In the genomic region with DNA sequence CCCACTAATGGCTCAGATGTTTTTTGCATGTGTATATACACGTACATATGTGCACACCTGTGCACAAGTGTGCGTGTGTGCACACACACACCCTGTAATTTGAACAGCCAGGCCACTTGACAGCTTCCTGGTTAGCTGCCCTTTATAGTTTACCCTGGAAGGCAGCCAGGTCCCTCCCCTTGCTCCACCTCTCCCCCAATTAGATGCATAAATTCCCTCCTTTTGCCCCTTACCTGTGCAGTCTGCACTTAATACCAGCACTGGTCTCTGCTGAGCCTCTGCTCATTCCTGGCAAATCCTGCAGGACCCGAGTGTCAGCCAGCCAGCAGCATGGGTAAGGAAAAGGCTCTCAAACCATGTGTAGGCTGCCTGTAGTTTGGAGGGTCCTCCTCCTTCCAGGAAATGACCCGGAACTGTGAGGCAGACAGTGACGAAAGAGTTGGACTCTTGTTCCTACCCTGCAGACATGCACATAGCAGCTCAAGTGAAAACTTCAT, we compare ENCODE assay signal across 12 mouse cellular contexts. TPM values are rescaled to one million over a fixed set of nuclear protein-coding genes. Genes with fewer than 3 reads are reported as not detected.
A peak's percentile ranks its signal among the peaks of the same experiment; 100 is the strongest.
DNase-seq lines count a peak whose midpoint lies in the region; ATAC-seq and TF ChIP-seq lines count a peak whose summit lies in the region.
"Had no signal": no experiment of that assay in that cellular context is flagged by ENCODE, and none has a peak within 500 bp of the region (broad histone marks: within the 10 kb centered on the region; RNA-seq: fewer than 3 reads in every experiment).

A gene (plus strand): TSS at position 228 of the 497 bp plus-strand sequence.

- no peak within 1 kb of the TSS for H3K9ac ChIP-seq in liver, postnatal 0 days (replicated peaks)
- H3K9ac ChIP-seq: limb, embryonic 13.5 days had no signal

- no peak within 1 kb of the TSS for H3K4me3 ChIP-seq in liver, postnatal 0 days (ENCODE audit: low read depth, low read length)
- H3K4me3 ChIP-seq: limb, embryonic 13.5 days had no signal

- H3K36me3 ChIP-seq in liver, postnatal 0 days (replicated peaks; ENCODE audit: insufficient read depth, low read length) = no peaks in the 10 kb centered on the region
- H3K36me3 ChIP-seq: limb, embryonic 13.5 days had no signal

- no peaks in the 10 kb centered on the region for H3K9me3 ChIP-seq in liver, postnatal 0 days (ENCODE audit: low read length)
- H3K9me3 ChIP-seq: limb, embryonic 13.5 days had no signal

- no peak for TF ChIP-seq CTCF in liver, postnatal 0 days (IDR thresholded peaks at IDR 0.05; ENCODE audit: low read depth)

- peak within 1 kb of the TSS; percentile 68 for H3K27ac ChIP-seq in liver, postnatal 0 days (ENCODE audit: low read depth)
- H3K27ac ChIP-seq: limb, embryonic 13.5 days had no signal

- ATAC-seq in liver, postnatal 0 days = peak; percentile 74

- DNase-seq in lung, adult 18-20 months = peak; percentile 74
- no peak for DNase-seq in lung, postnatal 14 days
- DNase-seq in kidney, adult 8-10 months = peak; percentile 71 to 72
- DNase-seq in liver, postnatal 0 days = peak; percentile 58
- DNase-seq in yolk sac, embryonic 10.5 days (ENCODE audit: low spot score) = peak; percentile 79
- no peak for DNase-seq in Muller cell, postnatal 12 days (ENCODE audit: inconsistent ontology term)
- no peak for DNase-seq in ovary, postnatal 14 days (ENCODE audit: low spot score)
- DNase-seq: adrenal gland, postnatal 25 days; cerebellum, adult 8-10 months; right cerebral cortex, adult 18-20 months had no signal

- H3K4me2 ChIP-seq in liver, postnatal 0 days (ENCODE audit: low read depth, low read length) = peak within 1 kb of the TSS; percentile 38; the same call in 1 of the 2 replicates
- H3K4me2 ChIP-seq: limb, embryonic 13.5 days had no signal

- no peaks in the 10 kb centered on the region for H3K27me3 ChIP-seq in liver, postnatal 0 days (ENCODE audit: insufficient read depth, low read length)
- H3K27me3 ChIP-seq: limb, embryonic 13.5 days had no signal

- peak; percentile 47; the same call in 1 of the 2 replicates for TF ChIP-seq EP300 in liver, postnatal 0 days (IDR thresholded peaks at IDR 0.05; ENCODE audit: low read depth)

- H3K4me1 ChIP-seq in liver, postnatal 0 days (ENCODE audit: insufficient read depth) = peaks cover 3% of the 10 kb centered on the region; the same call in 1 of the 2 replicates

- WGBS in liver, postnatal 0 days (ENCODE audit: insufficient replicate concordance) = 39% methylated on average over 5 of the region's 5 CpGs

RNA-seq across cellular contexts. Expression of the gene that starts here (rescaled TPM):
- polyA plus RNA-seq in liver, postnatal 0 days (2015; fragmentation: Nextera tagmentation; extraction: Ambion mirVana) = 35.1 and 39.9 TPM in 2 replicates
- polyA plus RNA-seq: thymus, postnatal 0 days had no signal

Comparison
In these comparisons a context has a peak if more than half of its experiments do, and no peak if none do; other contexts are left out.
1. DNase-seq: peak in lung, adult 18-20 months (2 of 2), kidney, adult 8-10 months (2 of 2), liver, postnatal 0 days (single experiment) and yolk sac, embryonic 10.5 days (single experiment); none in lung, postnatal 14 days (single experiment), Muller cell, postnatal 12 days (single experiment) and ovary, postnatal 14 days (single experiment).